Mouse (Mus musculus) left cerebral cortex, adult 2 months (tissue): Measurements from ENCODE around the gene Gpr68. TPM values are rescaled to one million over a fixed set of nuclear protein-coding genes. Genes with fewer than 3 reads are reported as not detected.

Experiments used
- DNase-seq, 2 experiments: peaks; one replicate each; pipeline ENCODE4 v3.0.0; 2021 to 2022; ENCODE audit warnings: low spot score in 2 of 2, mixed read lengths in 1 of 2; ENCODE audit errors: extremely low spot score in 1 of 2
- H3K27ac ChIP-seq: fragments of 200-600 bp; 2 replicates; pipeline ENCODE4 v1.8.1; 2022
- H3K4me3 ChIP-seq: fragments of 200-600 bp; 2 replicates; pipeline ENCODE4 v1.8.1; 2022
- CTCF ChIP-seq: fragments of 200-600 bp; IDR thresholded peaks from 2 replicates; pipeline ENCODE4 v1.8.1; 2022; ENCODE audit warnings: antibody characterized with exemption, mild to moderate bottlenecking, moderate library complexity
- intact Hi-C: fragments of 180-260 bp; cut with DNase I; formaldehyde crosslinking; loops from one replicate; pipeline ENCODE4 v1.15.1; 2025
- total RNA-seq, 2 experiments: library from RNA; stranded (reverse); gene quantifications; 2 replicates each; pipeline ENCODE4 v1.2.3; 2021

Gpr68 gene
- total RNA-seq, 2 experiments from 2014 or later = 14.0 to 15.6 TPM

- TF ChIP-seq CTCF = no peak
- H3K27ac ChIP-seq = no peak overlapping the region
- H3K4me3 ChIP-seq = no peak overlapping the region
- no peak for DNase-seq
- intact Hi-C loops = no loop called here
These were observed 22.4 kb downstream of the Gpr68 start for GRCm38 (mm10) chr12:100885585-100885984.

GRCm38 (mm10) chr12:100883168-100883567 lies 24.8 kb downstream of the Gpr68 start:
- no peak for TF ChIP-seq CTCF
- Histone ChIP-seq H3K27ac (no peak overlapping the region), H3K4me3 (no peak overlapping the region)
- DNase-seq = no peak
- intact Hi-C loops = no loop called here

DNA sequence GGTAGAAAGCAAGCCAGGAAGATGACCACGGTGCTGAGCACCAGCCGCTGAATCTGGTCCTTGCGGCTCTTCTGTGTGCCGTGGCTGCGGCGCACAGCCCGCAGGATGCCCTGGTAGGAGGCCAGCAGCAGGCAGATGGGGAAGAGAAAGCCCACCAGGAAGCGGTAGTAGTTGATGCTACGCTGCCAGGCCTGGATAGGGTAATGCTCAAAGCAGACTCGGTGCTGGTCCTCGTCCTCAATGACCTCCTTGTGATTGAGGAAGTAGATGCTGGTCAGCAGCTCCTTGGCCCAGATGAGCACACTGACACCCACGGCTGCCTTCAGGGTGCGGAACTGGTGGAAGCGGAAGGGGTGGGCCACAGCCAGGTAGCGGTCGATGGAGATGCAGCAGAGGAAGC lies 29.4 kb downstream of the Gpr68 start:
- intact Hi-C loops = no loop called here

DNA sequence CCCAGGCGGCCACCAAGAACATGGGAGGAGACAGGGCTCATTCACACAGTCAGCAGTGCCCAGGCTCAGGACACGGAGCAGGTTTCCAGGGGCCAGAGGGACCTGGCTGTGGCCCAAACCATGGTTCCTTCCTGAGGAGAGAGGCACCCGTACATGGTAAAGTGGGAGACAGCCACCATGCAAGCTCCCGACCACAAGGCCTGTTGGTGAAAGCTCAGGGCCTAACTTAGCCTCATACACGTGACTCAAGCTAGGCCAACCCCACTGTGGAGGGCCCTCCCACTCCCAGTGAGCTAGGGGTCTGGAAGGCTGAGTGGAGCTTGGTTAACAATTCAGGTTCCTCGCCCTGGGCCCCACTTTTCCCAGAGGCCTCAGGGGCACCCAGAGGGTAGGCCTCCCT lies 30.1 kb downstream of the Gpr68 start:
- TF ChIP-seq CTCF = no peak
- Histone ChIP-seq H3K4me3 (no peak overlapping the region), H3K27ac (no peak overlapping the region)
- intact Hi-C loops = no loop called here
- no peak for DNase-seq

More for the DNA sequence above, 29.4 kb downstream of the Gpr68 start:
- Histone ChIP-seq H3K4me3 (no peak overlapping the region), H3K27ac (no peak overlapping the region)
- no peak for TF ChIP-seq CTCF
- no peak for DNase-seq

GRCm38 (mm10) chr12:100875960-100876359 lies 32.0 kb downstream of the Gpr68 start:
- no peak for TF ChIP-seq CTCF
- DNase-seq = no peak
- Histone ChIP-seq H3K4me3 (no peak overlapping the region), H3K27ac (peak overlapping the region; percentile 50)
- intact Hi-C loops = no loop called here

- no peak for TF ChIP-seq CTCF
- no peak overlapping the region for H3K4me3 ChIP-seq
- DNase-seq = no peak
- peak overlapping the region; percentile 50 for H3K27ac ChIP-seq
- intact Hi-C loops = no loop called here
These were observed 32.4 kb downstream of the Gpr68 start for GRCm38 (mm10) chr12:100875553-100875952.

- DNase-seq = no peak
- Histone ChIP-seq H3K27ac (no peak overlapping the region), H3K4me3 (no peak overlapping the region)
- intact Hi-C loops = no loop called here
- no peak for TF ChIP-seq CTCF
These were observed 34.4 kb downstream of the Gpr68 start for GRCm38 (mm10) chr12:100873612-100874011.

GRCm38 (mm10) chr12:100871841-100872240 lies 36.2 kb downstream of the Gpr68 start:
- no peak for DNase-seq
- H3K27ac ChIP-seq = no peak overlapping the region
- intact Hi-C loops = no loop called here
- H3K4me3 ChIP-seq = no peak overlapping the region
- no peak for TF ChIP-seq CTCF

- TF ChIP-seq CTCF = no peak
- no peak overlapping the region for H3K27ac ChIP-seq
- intact Hi-C loops = no loop called here
- no peak overlapping the region for H3K4me3 ChIP-seq
- no peak for DNase-seq
These were observed 36.8 kb downstream of the Gpr68 start for GRCm38 (mm10) chr12:100871234-100871633.

- Histone ChIP-seq H3K4me3 (no peak overlapping the region), H3K27ac (peak overlapping the region; percentile 2; the same call in 1 of the 2 replicates)
- intact Hi-C loops = no loop called here
- no peak for TF ChIP-seq CTCF
- peak in 1 of 2 experiments; percentile 40 for DNase-seq
These were observed 39.9 kb downstream of the Gpr68 start for GRCm38 (mm10) chr12:100868049-100868622.

GRCm38 (mm10) chr12:100867097-100867496 lies 40.9 kb downstream of the Gpr68 start:
- Histone ChIP-seq H3K4me3 (no peak overlapping the region), H3K27ac (no peak overlapping the region)
- intact Hi-C loops = no loop called here
- no peak for DNase-seq
- TF ChIP-seq CTCF = no peak

DNA sequence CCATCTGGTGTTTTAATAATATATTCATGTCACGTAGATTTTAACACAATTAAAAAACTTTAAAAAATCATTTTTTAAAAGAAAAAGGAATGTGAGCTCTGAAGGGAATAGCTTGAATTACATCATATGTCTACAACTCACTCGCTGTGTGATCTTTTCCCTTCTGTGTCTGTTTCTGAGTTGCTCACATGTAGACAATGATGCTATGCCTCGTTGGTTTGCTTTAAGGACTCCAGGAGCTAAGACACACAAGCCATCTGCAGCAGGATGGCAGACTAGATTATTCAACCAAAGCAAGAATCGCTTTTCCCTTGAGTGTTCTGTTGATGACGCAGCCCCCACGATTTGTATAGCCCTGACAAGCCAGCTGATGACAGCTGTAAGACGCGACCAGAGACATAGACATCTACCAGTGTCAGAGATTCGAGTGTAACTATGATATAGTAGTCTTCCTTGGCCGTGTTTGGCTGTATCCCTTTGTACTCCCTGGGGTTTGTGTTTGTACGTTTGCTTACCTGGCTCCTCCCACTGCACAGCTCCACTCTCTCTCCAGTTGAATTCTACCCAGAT lies 42.4 kb downstream of the Gpr68 start:
- Histone ChIP-seq H3K4me3 (no peak overlapping the region), H3K27ac (no peak overlapping the region)
- no peak for DNase-seq
- TF ChIP-seq CTCF = no peak
- intact Hi-C loops = no loop called here

- Histone ChIP-seq H3K27ac (no peak overlapping the region), H3K4me3 (no peak overlapping the region)
- intact Hi-C loops = no loop called here
- DNase-seq = no peak
- TF ChIP-seq CTCF = no peak
These were observed 42.9 kb downstream of the Gpr68 start for GRCm38 (mm10) chr12:100865072-100865471.
